Mouse (Mus musculus): ENCODE measurements around the gene Gm4131. TPM values are rescaled to one million over a fixed set of nuclear protein-coding genes. Genes with fewer than 3 reads are reported as not detected.

Gm4131 gene
- total RNA-seq, 2 experiments from 2014 or later = not detected

- no peak for ATAC-seq (replicated peaks; ENCODE audit: low FRiP score, low TSS enrichment, poor library complexity, severe bottlenecking)
Measured at GRCm38 (mm10) chr14:62422265-62422664, 144.5 kb downstream of the Gm4131 start.

GRCm38 (mm10) chr14:62417501-62417900 is 149.2 kb downstream of the Gm4131 start:
- no peak for ATAC-seq (replicated peaks; ENCODE audit: low FRiP score, low TSS enrichment, poor library complexity, severe bottlenecking)

GRCm38 (mm10) chr14:62416742-62417134 is 150.0 kb downstream of the Gm4131 start:
- ATAC-seq (replicated peaks; ENCODE audit: low FRiP score, low TSS enrichment, poor library complexity, severe bottlenecking) = no peak

- ATAC-seq (replicated peaks; ENCODE audit: low FRiP score, low TSS enrichment, poor library complexity, severe bottlenecking) = no peak
Measured at GRCm38 (mm10) chr14:62416007-62416741, 150.5 kb downstream of the Gm4131 start.

Other genes with a start within 250 kb of the Gm4131 start
- not detected in 2 replicates for gene Gucy1b2, start 110.6 kb downstream of the Gm4131 start, total RNA-seq (2014; fragmentation: Nextera tagmentation)
- gene Gucy1b2, start 110.6 kb downstream of the Gm4131 start, total RNA-seq (2017) = not detected in 2 replicates
- gene Fam124a, start 11.2 kb downstream of the Gm4131 start, total RNA-seq (2014; fragmentation: Nextera tagmentation) = 0.15 TPM in 1 of 2 replicates, not detected in the other
- 0.23 TPM in 1 of 2 replicates, not detected in the other for gene Fam124a, start 11.2 kb downstream of the Gm4131 start, total RNA-seq (2017)
- not detected in 2 replicates for gene Serpine3, start 96.7 kb upstream of the Gm4131 start, total RNA-seq (2014; fragmentation: Nextera tagmentation)
- gene Serpine3, start 96.7 kb upstream of the Gm4131 start, total RNA-seq (2017) = not detected in 2 replicates
- 37.0 and 58.2 TPM in 2 replicates for gene Ints6, start 194.2 kb upstream of the Gm4131 start, total RNA-seq (2014; fragmentation: Nextera tagmentation)
- gene Ints6, start 194.2 kb upstream of the Gm4131 start, total RNA-seq (2017) = 93.6 and 138 TPM in 2 replicates